Mouse (Mus musculus): ENCODE measurements at regions not wholly inside any gene's neighbourhood (a gene's known extent, or its start where the extent isn't known, plus 50 kb on each side); places are given as distances from the start of the nearest gene placed in this dataset.
A peak's percentile ranks its signal among the peaks of the same experiment; 100 is the strongest.

- 13% methylated on average over 1 of the region's 1 CpGs for WGBS
- H3K27ac ChIP-seq: no peak overlapping the region
- peak; percentile 64; the same call in 1 of the 2 replicates for ATAC-seq (ENCODE audit: low FRiP score, low read depth)
- no peaks in the 10 kb centered on the region for H3K27me3 ChIP-seq
- no peak overlapping the region for H3K4me3 ChIP-seq
- H3K36me3 ChIP-seq: no peaks in the 10 kb centered on the region
- no peak overlapping the region for H3K4me2 ChIP-seq (replicated peaks)
- H3K9me3 ChIP-seq: no peaks in the 10 kb centered on the region
- no peaks in the 10 kb centered on the region for H3K4me1 ChIP-seq
- no peak overlapping the region for H3K9ac ChIP-seq
Measured at GRCm38 (mm10) chr4:70844742-70845141, 309.9 kb upstream of the Megf9 start.

DNA sequence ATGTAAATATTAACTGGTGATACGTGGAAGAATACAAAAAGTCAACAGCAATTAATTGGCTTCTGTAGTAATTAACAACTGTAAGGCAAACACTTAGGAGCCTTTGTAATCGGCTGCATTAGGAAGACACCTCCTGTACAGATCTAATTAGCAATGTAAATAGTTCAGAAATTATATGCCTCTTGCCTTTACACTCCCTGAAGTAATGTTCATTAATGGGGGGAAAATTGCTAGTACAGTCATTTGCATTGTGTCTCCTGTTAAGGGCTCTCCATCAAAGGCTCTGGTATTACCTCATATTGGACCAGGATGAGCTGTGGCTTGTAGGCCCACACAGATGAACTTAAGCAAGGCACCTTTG lies 276.1 kb upstream of the Megf9 start:
- Histone ChIP-seq H3K27me3 (no peaks in the 10 kb centered on the region), H3K36me3 (no peaks in the 10 kb centered on the region), H3K9me3 (0 out of 2 replicates have a peak, but pooled peaks cover 3% of the 10 kb centered on the region), H3K4me1 (no peaks in the 10 kb centered on the region), H3K4me2 (replicated peaks) (no peak overlapping the region), H3K4me3 (no peak overlapping the region), H3K9ac (no peak overlapping the region), H3K27ac (no peak overlapping the region)
- ATAC-seq (ENCODE audit: low FRiP score, low read depth): no peak
- whole genome bisulfite sequencing: 74% methylated on average over 2 of the region's 2 CpGs

DNA sequence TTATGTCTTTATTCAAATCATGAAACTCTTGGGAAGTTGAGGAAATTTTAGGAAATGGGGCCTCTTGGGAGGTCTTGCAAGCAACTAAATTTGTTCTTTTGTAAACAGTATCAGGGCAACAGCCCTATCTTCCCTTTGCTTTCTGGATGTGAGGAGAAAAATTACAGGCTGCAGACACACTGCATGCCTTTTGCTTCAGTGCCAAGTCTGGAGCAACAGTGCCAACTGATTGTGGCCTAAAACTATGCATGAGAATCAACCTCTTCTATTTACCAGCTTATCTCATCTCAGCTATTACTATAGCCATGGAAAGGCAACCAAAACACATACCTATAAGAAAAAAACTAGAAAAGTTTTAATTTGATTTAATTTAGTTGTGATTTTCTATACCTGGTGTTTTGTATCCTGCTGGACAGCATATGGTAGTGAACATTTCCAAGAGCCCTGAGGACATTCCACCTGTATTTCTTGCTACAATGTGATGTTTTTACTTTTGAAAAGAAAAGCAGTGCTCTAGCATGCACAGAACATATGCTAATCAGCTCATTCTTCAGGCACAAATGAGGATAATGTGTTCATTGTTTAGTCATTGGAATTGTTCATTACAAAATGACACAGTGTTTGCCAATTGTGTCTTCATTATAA lies 275.6 kb upstream of the Megf9 start:
- no peak overlapping the region for H3K27ac ChIP-seq
- no peak overlapping the region for H3K9ac ChIP-seq
- no peak for ATAC-seq (ENCODE audit: low FRiP score, low read depth)
- H3K4me2 ChIP-seq (replicated peaks): no peak overlapping the region
- H3K27me3 ChIP-seq: no peaks in the 10 kb centered on the region
- H3K9me3 ChIP-seq: 0 out of 2 replicates have a peak, but pooled peaks cover 3% of the 10 kb centered on the region
- H3K4me3 ChIP-seq: no peak overlapping the region
- H3K36me3 ChIP-seq: no peaks in the 10 kb centered on the region
- no peaks in the 10 kb centered on the region for H3K4me1 ChIP-seq

DNA sequence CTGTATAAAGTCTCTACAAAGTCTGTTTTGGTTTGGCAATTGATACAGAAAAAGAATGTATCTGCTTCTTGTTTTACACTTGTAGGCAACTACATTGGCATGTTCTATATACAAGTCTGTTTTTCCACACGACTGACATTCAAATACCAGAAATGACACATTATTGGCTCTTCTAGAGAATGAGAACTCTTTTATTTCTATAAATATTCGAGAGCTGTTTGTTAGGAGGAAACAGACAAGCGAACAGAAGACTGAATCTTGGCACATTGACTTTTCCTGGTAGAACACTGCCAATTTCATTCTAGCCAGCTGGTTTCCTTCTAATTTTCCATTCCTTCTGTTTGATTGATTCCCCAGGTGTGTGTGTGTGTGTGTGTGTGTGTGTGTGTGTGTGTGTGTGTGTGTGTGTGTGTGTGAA lies 270.1 kb upstream of the Megf9 start:
- H3K27ac ChIP-seq: no peak overlapping the region
- no peaks in the 10 kb centered on the region for H3K4me1 ChIP-seq
- no peak overlapping the region for H3K4me3 ChIP-seq
- H3K36me3 ChIP-seq: no peaks in the 10 kb centered on the region
- H3K27me3 ChIP-seq: no peaks in the 10 kb centered on the region
- no peak overlapping the region for H3K9ac ChIP-seq
- no peak for ATAC-seq (ENCODE audit: low FRiP score, low read depth)
- 72% methylated on average over 3 of the region's 3 CpGs for WGBS
- H3K4me2 ChIP-seq (replicated peaks): no peak overlapping the region
- H3K9me3 ChIP-seq: no peaks in the 10 kb centered on the region

- Histone ChIP-seq H3K27ac (no peak overlapping the region), H3K9ac (no peak overlapping the region), H3K4me1 (peaks cover 4% of the 10 kb centered on the region; the same call in 1 of the 2 replicates), H3K9me3 (no peaks in the 10 kb centered on the region), H3K4me3 (no peak overlapping the region), H3K27me3 (no peaks in the 10 kb centered on the region), H3K36me3 (no peaks in the 10 kb centered on the region), H3K4me2 (replicated peaks) (no peak overlapping the region)
- no peak for ATAC-seq (ENCODE audit: low FRiP score, low read depth)
- WGBS: 26% methylated on average over 1 of the region's 1 CpGs
Measured at GRCm38 (mm10) chr4:70798483-70798882, 263.7 kb upstream of the Megf9 start.

GRCm38 (mm10) chr4:70797935-70798334 lies 263.1 kb upstream of the Megf9 start:
- H3K4me1 ChIP-seq: peaks cover 4% of the 10 kb centered on the region; the same call in 1 of the 2 replicates

GRCm38 (mm10) chr4:70783487-70783886 lies 248.7 kb upstream of the Megf9 start:
- Histone ChIP-seq H3K27me3 (no peaks in the 10 kb centered on the region), H3K4me2 (replicated peaks) (no peak overlapping the region), H3K27ac (no peak overlapping the region), H3K4me1 (no peaks in the 10 kb centered on the region), H3K4me3 (no peak overlapping the region), H3K36me3 (no peaks in the 10 kb centered on the region), H3K9ac (no peak overlapping the region), H3K9me3 (no peaks in the 10 kb centered on the region)
- ATAC-seq (ENCODE audit: low FRiP score, low read depth): no peak
- WGBS: 45% methylated on average over 2 of the region's 2 CpGs

More at GRCm38 (mm10) chr4:70797935-70798334, 263.1 kb upstream of the Megf9 start:
- no peak for ATAC-seq (ENCODE audit: low FRiP score, low read depth)
- no peaks in the 10 kb centered on the region for H3K9me3 ChIP-seq
- WGBS: 43% methylated on average over 3 of the region's 3 CpGs
- no peak overlapping the region for H3K4me2 ChIP-seq (replicated peaks)
- H3K9ac ChIP-seq: no peak overlapping the region
- H3K27me3 ChIP-seq: no peaks in the 10 kb centered on the region
- no peak overlapping the region for H3K4me3 ChIP-seq
- no peak overlapping the region for H3K27ac ChIP-seq
- no peaks in the 10 kb centered on the region for H3K36me3 ChIP-seq

- H3K9me3 ChIP-seq: no peaks in the 10 kb centered on the region
Measured at GRCm38 (mm10) chr4:70781591-70781990, 246.8 kb upstream of the Megf9 start.

DNA sequence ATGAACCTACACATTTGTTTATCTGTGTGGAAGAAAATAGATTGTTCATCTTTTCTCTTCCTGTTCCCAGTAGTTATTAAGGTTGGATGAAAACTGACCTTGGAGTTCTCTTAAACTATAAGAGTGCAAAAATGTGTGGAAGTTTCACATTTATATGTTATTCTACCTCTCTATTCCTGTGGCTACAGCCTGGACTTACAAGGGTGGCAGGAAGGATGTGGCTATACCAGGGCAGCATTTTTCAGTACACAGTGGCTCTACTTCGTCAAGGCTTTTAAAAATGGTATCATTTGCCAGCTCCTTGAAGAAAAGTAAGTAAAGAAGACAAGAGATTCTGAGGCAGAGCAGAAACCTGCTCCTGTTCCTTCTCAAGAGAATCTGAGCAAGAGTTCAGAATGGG lies 241.5 kb upstream of the Megf9 start:
- H3K4me2 ChIP-seq (replicated peaks): no peak overlapping the region
- no peaks in the 10 kb centered on the region for H3K27me3 ChIP-seq
- no peak overlapping the region for H3K9ac ChIP-seq
- no peak overlapping the region for H3K4me3 ChIP-seq
- ATAC-seq (ENCODE audit: low FRiP score, low read depth): no peak
- H3K4me1 ChIP-seq: no peaks in the 10 kb centered on the region
- no peaks in the 10 kb centered on the region for H3K9me3 ChIP-seq
- WGBS: 72% methylated on average over 1 of the region's 1 CpGs
- no peak overlapping the region for H3K27ac ChIP-seq
- H3K36me3 ChIP-seq: no peaks in the 10 kb centered on the region

More at GRCm38 (mm10) chr4:70781591-70781990, 246.8 kb upstream of the Megf9 start:
- Histone ChIP-seq H3K36me3 (no peaks in the 10 kb centered on the region), H3K9ac (no peak overlapping the region), H3K4me3 (no peak overlapping the region), H3K27ac (no peak overlapping the region), H3K4me2 (replicated peaks) (no peak overlapping the region), H3K4me1 (no peaks in the 10 kb centered on the region), H3K27me3 (no peaks in the 10 kb centered on the region)
- WGBS: 65% methylated on average over 2 of the region's 2 CpGs
- no peak for ATAC-seq (ENCODE audit: low FRiP score, low read depth)

DNA sequence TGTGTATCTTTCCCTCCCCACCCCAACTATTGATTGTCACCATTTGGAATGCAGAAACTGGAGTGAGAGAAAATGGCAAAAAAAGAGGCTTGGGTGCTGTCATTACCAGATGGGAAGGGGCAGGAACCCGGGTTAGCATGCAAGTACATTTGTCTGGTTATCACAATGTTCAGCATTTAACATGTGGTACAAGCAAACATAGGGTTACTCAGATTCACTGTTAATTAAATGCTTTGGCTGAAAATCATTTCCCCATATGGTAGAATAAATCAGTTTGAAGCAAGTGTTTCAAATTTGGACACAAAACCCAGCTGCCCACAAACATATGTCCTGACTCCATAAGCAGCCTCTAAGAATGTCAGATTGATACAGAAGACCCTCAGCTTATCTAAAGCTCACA lies 208.6 kb upstream of the Megf9 start:
- Histone ChIP-seq H3K27me3 (no peaks in the 10 kb centered on the region; the same call in 1 of the 2 replicates), H3K4me3 (no peak overlapping the region), H3K36me3 (no peaks in the 10 kb centered on the region), H3K4me1 (peaks cover 12% of the 10 kb centered on the region; the same call in 1 of the 2 replicates), H3K9me3 (no peaks in the 10 kb centered on the region), H3K9ac (no peak overlapping the region), H3K27ac (no peak overlapping the region), H3K4me2 (replicated peaks) (no peak overlapping the region)
- ATAC-seq (ENCODE audit: low FRiP score, low read depth): no peak
- WGBS: 60% methylated on average over 1 of the region's 1 CpGs

DNA sequence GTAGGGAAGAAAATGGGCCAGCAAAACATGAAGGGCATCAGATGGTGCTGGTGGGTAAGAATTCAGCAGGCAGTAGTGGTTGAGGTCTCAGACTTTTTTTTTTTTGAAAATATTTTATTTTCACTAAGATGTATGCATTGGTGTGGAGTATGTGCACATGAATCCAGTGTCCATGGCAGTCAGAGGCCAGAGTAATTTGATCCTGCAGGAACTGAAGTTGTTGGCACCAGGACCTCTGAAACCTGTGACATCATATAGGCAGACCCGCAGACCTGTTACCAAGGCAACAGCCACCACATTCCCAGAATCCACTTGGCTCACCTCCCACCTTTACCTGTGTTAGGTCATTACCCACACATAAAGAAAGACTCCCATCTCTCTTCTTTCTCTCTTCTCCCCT lies 207.2 kb upstream of the Megf9 start:
- no peak overlapping the region for H3K4me3 ChIP-seq
- H3K4me2 ChIP-seq (replicated peaks): no peak overlapping the region
- H3K27me3 ChIP-seq: no peaks in the 10 kb centered on the region; the same call in 1 of the 2 replicates
- ATAC-seq (ENCODE audit: low FRiP score, low read depth): no peak
- H3K9me3 ChIP-seq: no peaks in the 10 kb centered on the region
- H3K36me3 ChIP-seq: no peaks in the 10 kb centered on the region
- no peak overlapping the region for H3K9ac ChIP-seq
- peaks cover 12% of the 10 kb centered on the region; the same call in 1 of the 2 replicates for H3K4me1 ChIP-seq
- WGBS: 40% methylated on average over 1 of the region's 1 CpGs
- no peak overlapping the region for H3K27ac ChIP-seq

DNA sequence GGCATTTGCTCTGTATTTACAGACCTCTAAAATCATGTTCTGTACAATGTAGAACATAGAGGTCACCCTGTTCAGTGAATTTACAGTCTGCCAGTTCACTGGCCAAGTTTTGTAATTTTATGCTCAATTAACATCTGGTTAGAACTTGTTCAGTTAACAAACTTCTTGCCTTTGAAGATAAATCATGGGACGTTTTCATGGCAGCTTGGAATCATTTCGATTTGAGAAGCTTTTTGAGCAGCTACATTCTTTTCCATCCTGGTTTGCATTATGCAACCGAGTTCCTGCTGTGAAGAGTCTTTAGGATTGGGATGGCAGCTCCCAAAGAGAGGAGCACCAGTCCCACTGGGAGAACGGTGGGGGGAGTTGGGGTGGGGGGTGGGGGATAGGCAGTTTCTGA lies 206.3 kb upstream of the Megf9 start:
- no peaks in the 10 kb centered on the region for H3K9me3 ChIP-seq
- no peaks in the 10 kb centered on the region for H3K36me3 ChIP-seq
- no peak overlapping the region for H3K4me3 ChIP-seq
- H3K4me1 ChIP-seq: peaks cover 12% of the 10 kb centered on the region; the same call in 1 of the 2 replicates
- WGBS: under 1% methylated on average over 4 of the region's 4 CpGs
- ATAC-seq (ENCODE audit: low FRiP score, low read depth): no peak
- H3K9ac ChIP-seq: no peak overlapping the region
- no peak overlapping the region for H3K27ac ChIP-seq
- no peak overlapping the region for H3K4me2 ChIP-seq (replicated peaks)
- no peaks in the 10 kb centered on the region; the same call in 1 of the 2 replicates for H3K27me3 ChIP-seq

DNA sequence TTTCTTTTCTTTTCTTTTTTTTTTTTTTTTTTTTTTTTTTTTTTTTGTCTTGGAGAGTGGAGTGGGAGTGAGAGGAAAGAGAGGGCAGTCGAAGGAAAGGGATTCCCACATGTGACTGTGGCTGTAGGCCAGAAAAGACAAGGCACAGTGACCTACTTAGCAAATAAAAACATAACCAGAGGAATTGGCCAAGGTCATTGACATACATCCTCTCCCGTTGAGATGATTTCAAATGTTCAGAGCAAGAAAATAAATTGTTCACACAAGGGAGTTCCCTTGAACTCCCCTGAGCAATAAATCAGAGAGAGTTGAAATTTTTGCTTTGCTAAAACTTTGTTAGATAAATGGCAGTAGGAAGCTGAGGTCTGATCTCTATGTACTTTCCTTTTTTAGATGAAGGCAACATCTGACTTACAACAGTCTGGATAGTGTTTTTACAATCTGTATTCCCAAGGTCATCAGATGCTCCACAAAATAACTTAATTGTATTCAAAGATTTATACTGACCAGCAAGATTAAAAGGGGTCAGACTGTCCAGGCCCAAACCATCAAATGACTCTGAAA lies 174.4 kb upstream of the Megf9 start:
- WGBS: 48% methylated on average over 2 of the region's 2 CpGs
- H3K36me3 ChIP-seq: no peaks in the 10 kb centered on the region

More for the DNA sequence above, 174.4 kb upstream of the Megf9 start:
- H3K4me3 ChIP-seq: no peak overlapping the region
- ATAC-seq (ENCODE audit: low FRiP score, low read depth): no peak
- no peak overlapping the region for H3K9ac ChIP-seq
- no peak overlapping the region for H3K4me2 ChIP-seq (replicated peaks)
- H3K4me1 ChIP-seq: no peaks in the 10 kb centered on the region
- no peaks in the 10 kb centered on the region for H3K9me3 ChIP-seq
- H3K27ac ChIP-seq: no peak overlapping the region
- H3K27me3 ChIP-seq: no peaks in the 10 kb centered on the region
